Mouse (Mus musculus) spleen, postnatal 36 days (tissue): ENCODE results near the gene Pth2.

Experiments
- DNase-seq, 2 experiments: peaks; one replicate each; pipeline ENCODE4 v3.0.0; 2022; ENCODE audit warnings: low spot score in 2 of 2, mixed read lengths in 1 of 2

The Pth2 gene

GRCm38 (mm10) chr7:45153586-45153985, 27.2 kb upstream of the Pth2 start:
- no peak for DNase-seq

- peak; percentile 95 to 97 for DNase-seq
These were observed 26.5 kb upstream of the Pth2 start, which contains the start of the genes Pih1d1 and Aldh16a1 for GRCm38 (mm10) chr7:45154096-45154992. TSS of gene Pih1d1 (plus strand) at chr7:45154303. TSS of gene Aldh16a1 (minus strand) at chr7:45154584.

- DNase-seq: peak; percentile 32 to 44
These were observed 25.7 kb upstream of the Pth2 start for GRCm38 (mm10) chr7:45154993-45155514.

- DNase-seq: no peak
These were observed 25.2 kb upstream of the Pth2 start for GRCm38 (mm10) chr7:45155590-45155989.

- no peak for DNase-seq
These were observed 24.6 kb upstream of the Pth2 start for GRCm38 (mm10) chr7:45156206-45156605.

GRCm38 (mm10) chr7:45157459-45157858, 23.3 kb upstream of the Pth2 start:
- no peak for DNase-seq

- DNase-seq: no peak
These were observed 21.8 kb upstream of the Pth2 start for GRCm38 (mm10) chr7:45158991-45159390.

GRCm38 (mm10) chr7:45160316-45160800, 20.4 kb upstream of the Pth2 start:
- no peak for DNase-seq

- no peak for DNase-seq
These were observed 19.9 kb upstream of the Pth2 start for GRCm38 (mm10) chr7:45160866-45161265.

GRCm38 (mm10) chr7:45161612-45162473, 19.0 kb upstream of the Pth2 start:
- peak; percentile 84 for DNase-seq

- no peak for DNase-seq
These were observed 18.2 kb upstream of the Pth2 start for GRCm38 (mm10) chr7:45162551-45162950.

- no peak for DNase-seq
These were observed 17.7 kb upstream of the Pth2 start for GRCm38 (mm10) chr7:45162996-45163615.

- no peak for DNase-seq
These were observed 16.9 kb upstream of the Pth2 start, which contains the start of gene Slc17a7 for GRCm38 (mm10) chr7:45163735-45164490. TSS of gene Slc17a7 (plus strand) at chr7:45163949.

- DNase-seq: no peak
These were observed 16.0 kb upstream of the Pth2 start for GRCm38 (mm10) chr7:45164833-45165232.

- DNase-seq: no peak
These were observed 15.1 kb upstream of the Pth2 start for GRCm38 (mm10) chr7:45165701-45166100.

- no peak for DNase-seq
These were observed 13.8 kb upstream of the Pth2 start for GRCm38 (mm10) chr7:45166950-45167401.

GRCm38 (mm10) chr7:45167761-45168445, 12.9 kb upstream of the Pth2 start:
- no peak for DNase-seq

GRCm38 (mm10) chr7:45168656-45169055, 12.1 kb upstream of the Pth2 start:
- no peak for DNase-seq

- DNase-seq: no peak
These were observed 11.3 kb upstream of the Pth2 start for GRCm38 (mm10) chr7:45169495-45169894.

GRCm38 (mm10) chr7:45172974-45173373, 7.8 kb upstream of the Pth2 start:
- DNase-seq: no peak
